Mouse (Mus musculus) forebrain, embryonic 13.5 days (tissue): ENCODE data around the gene Awat2. TPM values are rescaled to one million over a fixed set of nuclear protein-coding genes. Genes with fewer than 3 reads are reported as not detected.
"Not testable (repeated sequence)": the region's sequence is repeated elsewhere in the genome, so short reads cannot be mapped to it uniquely, and the experiment has no call there.

Experiments
- ATAC-seq: fragments of 200-750 bp; cut with Nextera tagmentation; 2 replicates; pipeline ENCODE4 v1.8.0; 2017
- H3K27ac ChIP-seq: fragments of 300-500 bp; sonication (generic); 2 replicates; pipeline ENCODE4 v1.5.1; 2015; ENCODE audit warnings: inconsistent platforms, mild to moderate bottlenecking, moderate library complexity
- H3K27me3 ChIP-seq: fragments of 300-500 bp; sonication (generic); 2 replicates; pipeline ENCODE4 v1.6.1; 2015; ENCODE audit warnings: mild to moderate bottlenecking, inconsistent platforms
- H3K36me3 ChIP-seq: fragments of 300-500 bp; sonication (generic); 2 replicates; pipeline ENCODE4 v1.6.1; 2015; ENCODE audit warnings: mild to moderate bottlenecking, inconsistent platforms; ENCODE audit not compliant: poor library complexity, severe bottlenecking
- H3K4me1 ChIP-seq: fragments of 300-500 bp; sonication (generic); 2 replicates; pipeline ENCODE4 v1.6.1; 2015; ENCODE audit warnings: inconsistent platforms
- H3K4me2 ChIP-seq: fragments of 300-500 bp; sonication (generic); 2 replicates; pipeline ENCODE4 v1.6.1; 2015; ENCODE audit warnings: inconsistent platforms, mild to moderate bottlenecking, moderate library complexity
- H3K4me3 ChIP-seq: fragments of 300-500 bp; sonication (generic); 2 replicates; pipeline ENCODE4 v1.5.1; 2015; ENCODE audit warnings: mild to moderate bottlenecking, inconsistent platforms
- H3K9ac ChIP-seq: fragments of 300-500 bp; sonication (generic); 2 replicates; pipeline ENCODE4 v1.6.1; 2015; ENCODE audit warnings: mild to moderate bottlenecking, inconsistent platforms
- H3K9me3 ChIP-seq: fragments of 300-500 bp; sonication (generic); replicated peaks from 2 replicates; pipeline ENCODE4 v1.6.1; 2016; ENCODE audit warnings: inconsistent platforms
- WGBS: fragments of 180-500 bp; shearing (Covaris S2); methylation state at CpG from one replicate; pipeline ENCODE4 v1.1.7; 2015; 5-methylcytosine and 5-hydroxymethylcytosine counted together
- polyA plus RNA-seq: library from polyadenylated mRNA; unstranded; fragments of >200 nt; fragmentation: Nextera tagmentation; extraction: Ambion mirVana; gene quantifications from 2 replicates; pipeline ENCODE4 v1.2.1, GENCODE M21; 2015

Gene Awat2
- polyA plus RNA-seq, result 0.45 and 0.57 TPM in 2 replicates

- ATAC-seq, H3K27me3 ChIP-seq, H3K9ac ChIP-seq, H3K36me3 ChIP-seq, H3K4me1 ChIP-seq, H3K4me3 ChIP-seq, H3K27ac ChIP-seq, H3K9me3 ChIP-seq, H3K4me2 ChIP-seq: not testable (repeated sequence)
- 83% methylated on average over 2 of the region's 2 CpGs for WGBS
Observed at GRCm38 (mm10) chrX:100442617-100443016, at the start of gene Awat2. Gene Awat2 (minus strand): TSS chrX:100442717.

- ATAC-seq, result peak; percentile 85
Observed at GRCm38 (mm10) chrX:100480317-100480716, 37.8 kb upstream of the Awat2 start.

GRCm38 (mm10) chrX:100475569-100476223 lies 33.2 kb upstream of the Awat2 start:
- Histone ChIP-seq H3K27ac (no peak overlapping the region), H3K4me1 (no peaks in the 10 kb centered on the region), H3K27me3 (no peaks in the 10 kb centered on the region), H3K9ac (no peak overlapping the region), H3K9me3 (no peaks in the 10 kb centered on the region), H3K4me2 (no peak overlapping the region), H3K4me3 (no peak overlapping the region), H3K36me3 (no peaks in the 10 kb centered on the region)
- no peak for ATAC-seq
- 71% methylated on average over 4 of the region's 4 CpGs for WGBS

More at GRCm38 (mm10) chrX:100480317-100480716, 37.8 kb upstream of the Awat2 start:
- Histone ChIP-seq H3K9me3 (no peaks in the 10 kb centered on the region), H3K9ac (no peak overlapping the region), H3K27me3 (no peaks in the 10 kb centered on the region), H3K36me3 (no peaks in the 10 kb centered on the region), H3K4me2 (no peak overlapping the region), H3K4me3 (no peak overlapping the region), H3K27ac (no peak overlapping the region), H3K4me1 (no peaks in the 10 kb centered on the region)
- 43% methylated on average over 3 of the region's 3 CpGs for WGBS

- Histone ChIP-seq H3K27me3 (peaks cover 6% of the 10 kb centered on the region; the same call in 1 of the 2 replicates), H3K4me1 (no peaks in the 10 kb centered on the region), H3K9ac (no peak overlapping the region), H3K36me3 (no peaks in the 10 kb centered on the region), H3K27ac (no peak overlapping the region), H3K9me3 (no peaks in the 10 kb centered on the region), H3K4me2 (no peak overlapping the region), H3K4me3 (no peak overlapping the region)
- WGBS, result 84% methylated on average over 3 of the region's 3 CpGs
- no peak for ATAC-seq
Observed at GRCm38 (mm10) chrX:100471491-100471890, 29.0 kb upstream of the Awat2 start.

- H3K27me3 ChIP-seq, result peaks cover 6% of the 10 kb centered on the region; the same call in 1 of the 2 replicates
- WGBS, result 87% methylated on average over 3 of the region's 3 CpGs
- H3K36me3 ChIP-seq, result no peaks in the 10 kb centered on the region
- H3K27ac ChIP-seq, result no peak overlapping the region
- no peak overlapping the region for H3K9ac ChIP-seq
- H3K4me1 ChIP-seq, result no peaks in the 10 kb centered on the region
- ATAC-seq, result no peak
- no peak overlapping the region for H3K4me2 ChIP-seq
- H3K4me3 ChIP-seq, result no peak overlapping the region
- no peaks in the 10 kb centered on the region for H3K9me3 ChIP-seq
Observed at GRCm38 (mm10) chrX:100470126-100470525, 27.6 kb upstream of the Awat2 start.

GRCm38 (mm10) chrX:100468047-100468446 lies 25.5 kb upstream of the Awat2 start:
- H3K4me2 ChIP-seq, result no peak overlapping the region
- no peaks in the 10 kb centered on the region for H3K9me3 ChIP-seq
- H3K4me3 ChIP-seq, result no peak overlapping the region
- no peak overlapping the region for H3K9ac ChIP-seq
- H3K27me3 ChIP-seq, result peaks cover 6% of the 10 kb centered on the region; the same call in 1 of the 2 replicates
- no peaks in the 10 kb centered on the region for H3K36me3 ChIP-seq
- no peaks in the 10 kb centered on the region for H3K4me1 ChIP-seq
- ATAC-seq, result no peak
- WGBS, result 83% methylated on average over 4 of the region's 4 CpGs
- no peak overlapping the region for H3K27ac ChIP-seq

- no peak for ATAC-seq
- no peak overlapping the region for H3K4me3 ChIP-seq
- no peak overlapping the region for H3K27ac ChIP-seq
- H3K9me3 ChIP-seq, result no peaks in the 10 kb centered on the region
- WGBS, result 90% methylated on average over 7 of the region's 7 CpGs
- H3K36me3 ChIP-seq, result no peaks in the 10 kb centered on the region
- no peaks in the 10 kb centered on the region for H3K27me3 ChIP-seq
- no peak overlapping the region for H3K9ac ChIP-seq
- no peak overlapping the region for H3K4me2 ChIP-seq
- H3K4me1 ChIP-seq, result no peaks in the 10 kb centered on the region
Observed at GRCm38 (mm10) chrX:100443532-100443931, 1.0 kb upstream of the Awat2 start.

GRCm38 (mm10) chrX:100432311-100432710 lies 10.2 kb downstream of the Awat2 start:
- WGBS, result 76% methylated on average over 3 of the region's 3 CpGs
- H3K4me2 ChIP-seq, result no peak overlapping the region
- no peaks in the 10 kb centered on the region for H3K36me3 ChIP-seq
- peaks cover 16% of the 10 kb centered on the region; the same call in 1 of the 2 replicates for H3K27me3 ChIP-seq
- H3K9ac ChIP-seq, result no peak overlapping the region
- H3K27ac ChIP-seq, result no peak overlapping the region
- H3K4me1 ChIP-seq, result no peaks in the 10 kb centered on the region
- no peaks in the 10 kb centered on the region for H3K9me3 ChIP-seq
- H3K4me3 ChIP-seq, result no peak overlapping the region
- no peak for ATAC-seq

GRCm38 (mm10) chrX:100428693-100429092 lies 13.8 kb downstream of the Awat2 start, which contains the start of gene Otud6a:
Gene Otud6a (plus strand): TSS chrX:100429013.
- no peak within 1 kb of the TSS for H3K27ac ChIP-seq
- no peaks in the 10 kb centered on the region for H3K9me3 ChIP-seq
- no peak within 1 kb of the TSS for H3K4me2 ChIP-seq
- no peak within 1 kb of the TSS for H3K4me3 ChIP-seq
- no peak within 1 kb of the TSS for H3K9ac ChIP-seq
- peaks cover 7% of the 10 kb centered on the region; the same call in 1 of the 2 replicates for H3K27me3 ChIP-seq
- ATAC-seq, result no peak
- 94% methylated on average over 21 of the region's 21 CpGs for WGBS
- no peaks in the 10 kb centered on the region for H3K36me3 ChIP-seq
- H3K4me1 ChIP-seq, result no peaks in the 10 kb centered on the region

- H3K4me2 ChIP-seq, result no peak overlapping the region
- H3K27ac ChIP-seq, result no peak overlapping the region
- 80% methylated on average over 1 of the region's 1 CpGs for WGBS
- no peaks in the 10 kb centered on the region for H3K27me3 ChIP-seq
- no peak overlapping the region for H3K9ac ChIP-seq
- H3K9me3 ChIP-seq, result no peaks in the 10 kb centered on the region
- no peak overlapping the region for H3K4me3 ChIP-seq
- no peak for ATAC-seq
- no peaks in the 10 kb centered on the region for H3K36me3 ChIP-seq
- H3K4me1 ChIP-seq, result no peaks in the 10 kb centered on the region
Observed at GRCm38 (mm10) chrX:100409245-100409644, 33.3 kb downstream of the Awat2 start.

- H3K27ac ChIP-seq, result no peak overlapping the region
- H3K9ac ChIP-seq, result no peak overlapping the region
- no peaks in the 10 kb centered on the region for H3K9me3 ChIP-seq
- no peak overlapping the region for H3K4me2 ChIP-seq
- H3K4me3 ChIP-seq, result no peak overlapping the region
- H3K4me1 ChIP-seq, result no peaks in the 10 kb centered on the region
- WGBS, result 86% methylated on average over 5 of the region's 5 CpGs
- H3K36me3 ChIP-seq, result no peaks in the 10 kb centered on the region
- H3K27me3 ChIP-seq, result no peaks in the 10 kb centered on the region
- ATAC-seq, result no peak
Observed at GRCm38 (mm10) chrX:100401657-100402056, 40.9 kb downstream of the Awat2 start.

GRCm38 (mm10) chrX:100400900-100401299 lies 41.6 kb downstream of the Awat2 start:
- Histone ChIP-seq H3K27me3 (no peaks in the 10 kb centered on the region), H3K9me3 (no peaks in the 10 kb centered on the region), H3K4me2 (no peak overlapping the region), H3K36me3 (no peaks in the 10 kb centered on the region), H3K4me3 (no peak overlapping the region), H3K27ac (no peak overlapping the region), H3K9ac (no peak overlapping the region), H3K4me1 (no peaks in the 10 kb centered on the region)
- no peak for ATAC-seq

GRCm38 (mm10) chrX:100395026-100395425 lies 47.5 kb downstream of the Awat2 start:
- H3K9ac ChIP-seq, result no peak overlapping the region
- 89% methylated on average over 8 of the region's 8 CpGs for WGBS
- no peak overlapping the region for H3K4me3 ChIP-seq
- no peaks in the 10 kb centered on the region for H3K9me3 ChIP-seq
- no peak for ATAC-seq
- no peak overlapping the region for H3K27ac ChIP-seq
- H3K4me2 ChIP-seq, result no peak overlapping the region
- no peaks in the 10 kb centered on the region for H3K36me3 ChIP-seq
- H3K27me3 ChIP-seq, result no peaks in the 10 kb centered on the region
- no peaks in the 10 kb centered on the region for H3K4me1 ChIP-seq
